Mouse (Mus musculus) forebrain, embryonic 12.5 days (tissue): ENCODE measurements at regions not wholly inside any gene's neighbourhood (a gene's known extent, or its start where the extent isn't known, plus 50 kb on each side); places are given as distances from the start of the nearest gene placed in this dataset.

Source experiments
- ATAC-seq: fragments of 200-750 bp; cut with Nextera tagmentation; 2 replicates; pipeline ENCODE4 v1.8.0; 2017; ENCODE audit warnings: moderate TSS enrichment; ENCODE audit not compliant: low FRiP score
- H3K27ac ChIP-seq: fragments of 300-500 bp; sonication (generic); 2 replicates; pipeline ENCODE4 v1.5.1; 2016; ENCODE audit warnings: mild to moderate bottlenecking
- H3K27me3 ChIP-seq: fragments of 300-500 bp; sonication (generic); 2 replicates; pipeline ENCODE4 v1.6.1; 2016; ENCODE audit warnings: mild to moderate bottlenecking
- H3K36me3 ChIP-seq: fragments of 300-500 bp; sonication (generic); replicated peaks from 2 replicates; pipeline ENCODE4 v1.6.1; 2016; ENCODE audit warnings: mild to moderate bottlenecking
- H3K4me1 ChIP-seq: fragments of 300-500 bp; sonication (generic); 2 replicates; pipeline ENCODE4 v1.6.1; 2016
- H3K4me2 ChIP-seq: fragments of 300-500 bp; sonication (generic); 2 replicates; pipeline ENCODE4 v1.6.1; 2016; ENCODE audit warnings: mild to moderate bottlenecking, moderate library complexity
- H3K4me3 ChIP-seq: fragments of 300-500 bp; sonication (generic); replicated peaks from 2 replicates; pipeline ENCODE4 v1.5.1; 2016; ENCODE audit warnings: mild to moderate bottlenecking
- H3K9ac ChIP-seq: fragments of 300-500 bp; sonication (generic); 2 replicates; pipeline ENCODE4 v1.6.1; 2016; ENCODE audit warnings: mild to moderate bottlenecking
- H3K9me3 ChIP-seq: fragments of 300-500 bp; sonication (generic); 2 replicates; pipeline ENCODE4 v1.6.1; 2016
- WGBS: fragments of 180-500 bp; shearing (Covaris S2); methylation state at CpG from one replicate; pipeline ENCODE4 v1.1.7; 2016; 5-methylcytosine and 5-hydroxymethylcytosine counted together

DNA sequence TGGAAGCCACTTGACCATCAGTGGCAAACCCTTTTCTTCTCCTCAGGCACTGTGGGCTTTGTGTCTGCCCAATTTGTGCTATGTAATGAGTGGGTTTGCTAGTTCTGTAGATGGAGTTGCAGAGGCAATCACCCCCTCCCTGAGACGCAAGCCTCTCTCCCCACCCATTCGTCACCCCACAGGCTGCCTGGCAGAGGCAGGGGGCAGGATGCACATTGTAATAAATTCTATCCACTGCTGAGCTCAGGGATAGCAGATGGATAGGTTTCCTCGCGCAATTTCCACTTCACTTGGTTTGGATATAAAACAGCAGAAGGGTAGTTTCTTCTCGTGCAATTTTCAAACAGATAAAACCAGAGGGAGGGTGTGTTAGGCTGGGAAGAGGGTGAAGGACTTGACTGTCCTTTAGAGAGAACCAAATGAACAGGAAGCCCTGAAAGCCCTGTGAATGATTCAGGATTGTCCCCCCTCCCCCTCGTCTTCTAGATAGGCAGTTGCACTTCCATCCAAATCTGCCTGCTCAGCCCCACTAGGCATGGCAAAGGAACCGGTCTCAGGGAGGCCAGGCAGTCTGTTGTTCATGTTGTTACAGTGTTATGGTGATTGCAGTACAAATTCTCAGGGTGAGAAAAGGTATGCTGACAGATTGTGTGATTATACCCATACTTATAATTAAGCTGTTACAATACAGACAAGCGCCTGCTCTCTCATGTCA lies 286.0 kb upstream of the Tle4 start:
- H3K36me3 ChIP-seq: no peaks in the 10 kb centered on the region
- peaks cover 42% of the 10 kb centered on the region for H3K27me3 ChIP-seq
- peaks cover 24% of the 10 kb centered on the region for H3K4me1 ChIP-seq
- H3K4me3 ChIP-seq: no peak overlapping the region
- 37% methylated on average over 8 of the region's 8 CpGs for WGBS
- no peak overlapping the region for H3K4me2 ChIP-seq
- no peak overlapping the region for H3K9ac ChIP-seq
- H3K9me3 ChIP-seq: no peaks in the 10 kb centered on the region
- ATAC-seq: peak; percentile 53; the same call in 1 of the 2 replicates
- no peak overlapping the region for H3K27ac ChIP-seq

DNA sequence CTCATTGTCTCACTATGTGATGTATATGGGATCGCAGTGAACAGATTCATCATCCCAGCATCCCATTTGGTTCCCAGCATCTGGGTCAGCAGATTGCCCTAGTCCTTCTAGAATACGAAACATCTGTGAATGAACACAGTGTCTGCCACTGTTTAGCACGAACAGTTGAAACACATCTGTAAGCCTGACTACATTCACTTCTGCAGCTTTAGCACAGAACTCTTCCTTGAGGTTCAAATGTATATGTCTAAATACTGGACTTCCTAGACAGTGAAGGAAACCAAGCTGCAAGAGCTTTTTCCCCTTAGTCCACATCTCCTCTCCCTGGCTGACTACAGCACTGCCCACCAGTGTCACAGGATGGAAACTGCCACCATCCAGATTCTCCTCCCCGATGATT lies 283.0 kb upstream of the Tle4 start:
- no peaks in the 10 kb centered on the region for H3K9me3 ChIP-seq
- no peak overlapping the region for H3K9ac ChIP-seq
- H3K4me1 ChIP-seq: peaks cover 12% of the 10 kb centered on the region
- peaks cover 24% of the 10 kb centered on the region; the same call in 1 of the 2 replicates for H3K27me3 ChIP-seq
- H3K36me3 ChIP-seq: no peaks in the 10 kb centered on the region
- H3K4me3 ChIP-seq: no peak overlapping the region
- H3K4me2 ChIP-seq: no peak overlapping the region
- ATAC-seq: no peak
- no peak overlapping the region for H3K27ac ChIP-seq
- 85% methylated on average over 4 of the region's 4 CpGs for WGBS

DNA sequence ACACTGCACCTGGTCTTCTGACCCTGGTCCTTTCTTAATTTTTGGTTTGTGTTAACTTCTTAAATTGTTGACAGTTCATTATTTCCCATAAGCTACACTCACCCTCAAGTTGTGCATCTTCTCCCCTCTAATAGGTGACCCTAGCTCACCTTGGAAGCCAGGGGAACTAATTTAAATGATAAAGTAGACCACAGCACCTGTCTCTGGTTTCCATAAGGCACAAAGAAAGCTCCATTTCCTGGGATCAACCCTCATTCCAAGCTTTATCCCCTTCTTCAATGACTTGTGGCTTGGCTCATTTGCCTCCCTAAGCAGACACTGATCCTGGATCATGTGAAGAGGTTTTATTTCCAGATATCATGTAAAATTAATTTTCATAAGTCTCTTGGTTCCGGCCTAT lies 276.1 kb upstream of the Tle4 start:
- no peak for ATAC-seq
- peaks cover 14% of the 10 kb centered on the region for H3K4me1 ChIP-seq
- H3K27ac ChIP-seq: no peak overlapping the region
- no peak overlapping the region for H3K4me2 ChIP-seq
- H3K9me3 ChIP-seq: no peaks in the 10 kb centered on the region
- H3K27me3 ChIP-seq: peaks cover 12% of the 10 kb centered on the region
- WGBS: 96% methylated on average over 1 of the region's 1 CpGs
- no peak overlapping the region for H3K4me3 ChIP-seq
- no peaks in the 10 kb centered on the region for H3K36me3 ChIP-seq
- H3K9ac ChIP-seq: no peak overlapping the region

DNA sequence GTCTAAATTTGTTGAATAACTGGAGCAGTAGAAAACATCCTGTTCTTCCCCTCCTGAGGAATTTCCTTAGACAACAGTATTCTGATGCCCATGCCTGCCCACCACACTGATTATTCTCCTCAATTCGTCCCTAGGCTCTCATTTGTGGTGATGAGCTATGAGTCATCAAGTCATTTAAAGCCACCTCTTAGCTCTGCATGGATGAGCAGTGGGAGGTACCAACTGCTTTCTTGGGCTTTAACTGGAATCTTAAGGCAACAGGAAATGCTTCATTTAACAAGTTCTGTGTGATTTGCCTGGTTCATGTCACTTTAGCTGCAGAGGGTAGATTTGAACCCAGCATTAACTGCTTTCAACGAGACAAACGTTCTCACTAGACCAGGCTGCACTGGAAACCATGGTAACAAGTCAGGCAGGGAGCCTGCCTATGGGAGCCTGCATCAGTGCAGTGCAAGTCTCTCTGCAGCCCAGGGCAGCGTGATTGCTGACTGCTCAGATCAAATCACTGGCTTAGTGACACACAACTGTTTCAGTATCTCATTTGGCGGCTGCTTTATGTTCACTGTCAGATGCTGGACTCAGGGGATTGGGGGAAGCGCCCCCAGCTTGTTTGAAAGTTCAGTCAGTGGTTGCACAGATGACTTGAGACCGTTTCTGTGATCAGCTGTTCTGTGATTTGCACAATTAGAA lies 273.5 kb upstream of the Tle4 start:
- no peak overlapping the region for H3K4me2 ChIP-seq
- ATAC-seq: peak; percentile 89
- no peak overlapping the region for H3K27ac ChIP-seq
- no peak overlapping the region for H3K9ac ChIP-seq
- no peaks in the 10 kb centered on the region for H3K36me3 ChIP-seq
- no peaks in the 10 kb centered on the region for H3K9me3 ChIP-seq
- WGBS: 12% methylated on average over 7 of the region's 7 CpGs
- H3K27me3 ChIP-seq: peaks cover 15% of the 10 kb centered on the region
- H3K4me3 ChIP-seq: no peak overlapping the region
- peaks cover 14% of the 10 kb centered on the region for H3K4me1 ChIP-seq

DNA sequence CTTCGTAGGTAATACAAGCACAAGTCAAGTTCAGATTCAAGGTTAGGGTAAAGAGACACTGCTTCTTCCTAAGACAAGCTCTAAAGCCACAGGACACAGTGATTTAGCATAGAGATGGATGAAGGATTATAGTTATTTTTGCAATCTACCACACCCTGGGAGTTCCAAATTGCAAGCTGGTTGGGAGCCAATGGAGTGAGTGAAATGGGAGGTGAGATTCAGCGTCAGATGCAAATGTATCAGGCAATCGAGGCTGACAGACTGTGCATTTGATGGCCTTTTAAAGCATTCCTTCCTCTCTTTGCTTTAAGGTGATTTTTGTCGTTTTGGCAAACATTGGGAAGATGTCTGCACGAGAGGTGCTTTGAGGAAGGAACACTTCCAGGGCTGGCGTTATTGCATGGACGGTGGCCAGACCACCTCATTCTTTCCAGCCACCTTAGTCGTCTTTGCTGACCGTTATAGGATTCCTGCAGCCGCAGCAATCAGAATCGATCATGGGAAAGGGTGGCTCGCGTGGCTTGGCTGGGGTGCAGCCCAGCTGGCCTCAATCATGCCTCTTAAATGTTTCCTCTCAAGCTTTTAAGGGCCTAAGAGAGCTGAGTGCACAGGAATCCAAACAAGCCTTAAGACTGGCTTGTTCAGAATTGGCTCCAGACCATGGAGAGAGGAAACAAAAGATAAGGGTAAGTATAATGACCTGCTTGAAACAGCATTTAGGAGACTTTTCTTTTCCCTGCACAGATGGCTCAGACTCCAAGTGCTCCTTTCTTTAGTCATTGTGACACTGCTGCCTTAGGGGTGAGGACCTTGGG lies 265.0 kb upstream of the Tle4 start:
- no peak overlapping the region for H3K27ac ChIP-seq

DNA sequence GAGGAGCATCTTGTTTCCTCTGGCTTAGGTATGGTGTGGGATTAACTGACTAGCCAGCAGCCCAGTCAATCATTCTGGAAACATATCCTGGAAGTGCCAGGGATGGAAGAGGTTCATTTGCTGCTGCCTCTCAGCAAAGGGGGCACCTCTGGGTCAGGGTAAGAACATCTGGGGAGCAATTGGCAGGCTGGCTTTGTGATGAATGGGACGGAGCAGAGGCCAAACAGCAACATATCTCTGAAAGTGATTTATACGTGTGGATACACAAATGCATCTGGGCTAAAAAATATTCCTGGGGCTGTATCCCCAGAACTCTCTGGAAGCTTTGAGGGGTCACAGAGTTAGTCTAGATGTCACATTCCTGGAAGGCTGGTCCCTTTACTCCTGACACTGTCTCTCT lies 257.2 kb upstream of the Tle4 start:
- H3K27ac ChIP-seq: no peak overlapping the region
- H3K4me1 ChIP-seq: no peaks in the 10 kb centered on the region
- ATAC-seq: no peak
- H3K27me3 ChIP-seq: peaks cover 3% of the 10 kb centered on the region; the same call in 1 of the 2 replicates
- H3K36me3 ChIP-seq: no peaks in the 10 kb centered on the region
- 0 out of 2 replicates have a peak, but pooled peaks cover 5% of the 10 kb centered on the region for H3K9me3 ChIP-seq
- H3K9ac ChIP-seq: no peak overlapping the region
- 82% methylated on average over 2 of the region's 2 CpGs for WGBS
- no peak overlapping the region for H3K4me2 ChIP-seq
- H3K4me3 ChIP-seq: no peak overlapping the region

More for the DNA sequence above, 265.0 kb upstream of the Tle4 start:
- Histone ChIP-seq H3K4me2 (no peak overlapping the region), H3K36me3 (no peaks in the 10 kb centered on the region), H3K4me3 (no peak overlapping the region), H3K4me1 (peaks cover 7% of the 10 kb centered on the region), H3K27me3 (peaks cover 30% of the 10 kb centered on the region), H3K9ac (no peak overlapping the region), H3K9me3 (0 out of 2 replicates have a peak, but pooled peaks cover 6% of the 10 kb centered on the region)
- ATAC-seq: no peak; the same call in 1 of the 2 replicates
- 18% methylated on average over 13 of the region's 13 CpGs for WGBS

DNA sequence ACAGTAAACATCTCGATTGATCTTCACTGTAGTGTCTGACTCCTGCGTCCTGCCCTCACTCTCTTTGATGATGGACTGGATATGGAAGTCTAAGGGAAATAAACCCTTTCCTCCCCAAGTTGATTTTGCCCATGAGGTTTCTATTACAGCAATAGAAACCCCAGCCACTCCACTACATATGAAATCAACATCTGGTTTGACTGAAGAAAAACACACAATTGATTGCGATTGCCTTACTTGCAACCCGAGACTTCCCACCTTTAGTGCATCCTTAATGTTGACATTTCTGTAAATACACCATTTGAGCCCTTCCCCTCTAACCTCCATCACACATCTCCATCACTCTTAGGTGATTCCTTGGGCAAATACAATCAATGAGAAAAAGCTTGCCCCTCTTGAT lies 255.6 kb upstream of the Tle4 start:
- WGBS: 93% methylated on average over 4 of the region's 4 CpGs
- no peak overlapping the region for H3K9ac ChIP-seq
- peaks cover 6% of the 10 kb centered on the region; the same call in 1 of the 2 replicates for H3K27me3 ChIP-seq
- no peaks in the 10 kb centered on the region for H3K4me1 ChIP-seq
- H3K4me2 ChIP-seq: no peak overlapping the region
- H3K4me3 ChIP-seq: no peak overlapping the region
- no peaks in the 10 kb centered on the region for H3K9me3 ChIP-seq
- ATAC-seq: no peak
- H3K36me3 ChIP-seq: no peaks in the 10 kb centered on the region
- H3K27ac ChIP-seq: no peak overlapping the region

DNA sequence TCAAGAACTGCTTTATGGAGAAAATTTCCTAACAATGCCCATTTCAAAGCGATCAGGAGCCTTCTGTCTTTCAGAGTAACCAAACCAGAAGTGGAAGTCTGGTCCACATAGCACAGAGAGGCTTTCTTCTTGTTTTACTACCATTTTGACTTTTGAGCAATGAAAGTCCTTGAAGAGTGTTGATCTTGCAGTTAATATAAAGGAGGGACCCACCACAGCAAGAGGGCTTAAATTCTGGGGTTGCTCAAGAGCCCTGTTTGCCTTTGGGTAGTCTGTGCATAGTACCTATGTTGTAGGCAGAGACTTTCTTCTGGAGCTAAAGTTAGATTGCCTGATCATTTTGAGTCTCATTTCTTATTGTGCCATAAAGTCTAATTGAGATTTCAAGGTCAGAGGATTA lies 251.7 kb upstream of the Tle4 start:
- Histone ChIP-seq H3K4me1 (peaks cover 8% of the 10 kb centered on the region), H3K27ac (no peak overlapping the region), H3K9ac (no peak overlapping the region), H3K36me3 (no peaks in the 10 kb centered on the region), H3K27me3 (peaks cover 17% of the 10 kb centered on the region), H3K4me3 (no peak overlapping the region), H3K4me2 (no peak overlapping the region), H3K9me3 (no peaks in the 10 kb centered on the region)
- 89% methylated on average over 1 of the region's 1 CpGs for WGBS
- ATAC-seq: no peak

DNA sequence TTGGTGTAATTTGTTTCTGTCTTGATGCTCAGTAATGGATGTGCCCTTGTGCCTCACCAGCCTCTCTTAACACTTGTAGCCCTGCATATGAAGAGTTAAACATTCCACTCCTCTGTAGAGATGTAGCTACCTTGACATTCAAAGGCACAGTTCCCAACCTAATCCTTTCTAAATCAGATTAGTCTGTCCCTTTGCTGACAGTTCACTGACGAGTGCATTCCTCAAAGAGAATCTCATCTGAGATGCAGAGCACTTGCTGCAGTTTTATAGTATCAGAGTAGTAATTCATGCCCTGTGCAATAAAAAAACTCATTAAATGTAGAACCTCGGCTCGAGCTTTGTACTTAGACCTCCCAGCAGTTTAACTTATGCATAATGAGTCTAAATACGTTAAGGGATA lies 249.3 kb upstream of the Tle4 start:
- Histone ChIP-seq H3K27me3 (peaks cover 16% of the 10 kb centered on the region), H3K9me3 (no peaks in the 10 kb centered on the region), H3K36me3 (no peaks in the 10 kb centered on the region), H3K9ac (no peak overlapping the region), H3K4me2 (no peak overlapping the region), H3K27ac (no peak overlapping the region), H3K4me3 (no peak overlapping the region), H3K4me1 (peaks cover 8% of the 10 kb centered on the region)
- WGBS: 15% methylated on average over 4 of the region's 4 CpGs
- no peak for ATAC-seq

DNA sequence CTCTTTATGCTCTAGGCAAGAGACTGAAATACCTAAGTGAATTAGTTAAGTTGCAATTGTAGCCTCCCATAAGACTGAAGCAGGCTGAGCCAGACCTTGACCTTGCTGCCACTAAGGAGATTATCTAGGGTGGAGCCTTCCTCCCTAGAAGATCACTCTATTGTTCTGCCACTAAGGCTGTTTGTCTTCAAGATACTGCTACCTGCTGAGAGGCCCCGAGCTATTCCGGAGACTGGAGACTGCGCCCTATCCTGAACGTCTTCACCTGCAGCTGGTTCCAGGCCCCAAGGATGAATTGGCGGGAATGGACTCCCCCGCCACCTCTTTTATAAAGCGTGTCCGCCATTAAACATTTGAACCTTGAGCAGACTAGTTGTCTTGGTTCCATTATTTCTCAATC lies 237.8 kb upstream of the Tle4 start:
- ATAC-seq: no peak

DNA sequence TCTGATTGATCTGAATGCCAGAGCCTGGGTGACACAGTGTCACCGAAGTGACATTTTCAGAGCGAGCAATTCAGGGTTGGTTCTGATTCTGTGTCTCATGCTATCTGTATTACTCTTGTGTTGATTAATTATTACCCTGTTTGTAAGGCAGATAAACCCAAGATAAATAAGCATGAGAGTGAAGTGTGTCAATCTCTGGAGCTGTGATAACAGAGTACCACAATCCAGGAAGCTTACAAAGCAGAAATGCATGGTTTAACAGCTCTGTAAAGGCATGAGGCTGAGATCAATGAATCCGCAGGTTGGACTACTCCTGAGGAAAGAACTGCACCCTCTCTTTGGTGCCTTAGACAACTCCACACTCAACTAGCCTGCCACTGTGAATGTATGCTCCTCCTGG lies 218.5 kb upstream of the Tle4 start:
- WGBS: 85% methylated on average over 3 of the region's 3 CpGs
- Histone ChIP-seq H3K27me3 (peaks cover 3% of the 10 kb centered on the region; the same call in 1 of the 2 replicates), H3K36me3 (no peaks in the 10 kb centered on the region), H3K9ac (no peak overlapping the region), H3K4me2 (no peak overlapping the region), H3K27ac (no peak overlapping the region), H3K4me1 (no peaks in the 10 kb centered on the region), H3K9me3 (no peaks in the 10 kb centered on the region), H3K4me3 (no peak overlapping the region)
- no peak for ATAC-seq

More for the DNA sequence above, 237.8 kb upstream of the Tle4 start:
- WGBS: 44% methylated on average over 8 of the region's 8 CpGs
- no peaks in the 10 kb centered on the region for H3K27me3 ChIP-seq
- H3K4me3 ChIP-seq: no peak overlapping the region
- H3K36me3 ChIP-seq: no peaks in the 10 kb centered on the region
- H3K4me2 ChIP-seq: no peak overlapping the region
- no peak overlapping the region for H3K9ac ChIP-seq
- H3K4me1 ChIP-seq: no peaks in the 10 kb centered on the region
- no peak overlapping the region for H3K27ac ChIP-seq
- no peaks in the 10 kb centered on the region for H3K9me3 ChIP-seq

DNA sequence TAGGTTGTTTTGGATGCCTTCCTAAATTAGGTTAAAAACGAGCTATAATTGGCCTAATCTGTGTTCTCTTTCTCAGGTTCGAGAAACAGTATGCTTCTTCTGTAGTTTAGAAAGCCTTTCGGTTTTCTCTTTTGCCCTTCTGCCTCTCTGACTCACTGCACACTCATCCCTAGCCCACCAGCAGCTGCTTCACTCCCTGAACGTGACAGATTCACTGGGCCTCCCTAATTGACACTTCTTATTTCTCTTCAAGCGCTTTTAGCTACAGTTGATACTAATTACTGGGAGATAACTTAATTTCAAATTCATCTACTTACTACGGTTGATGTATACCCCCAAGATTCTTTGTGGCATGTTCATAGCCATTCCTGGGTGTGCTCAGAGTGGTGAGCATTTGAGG lies 208.9 kb upstream of the Tle4 start:
- WGBS: 49% methylated on average over 6 of the region's 6 CpGs
- no peak for ATAC-seq
- H3K4me2 ChIP-seq: no peak overlapping the region
- H3K4me3 ChIP-seq: no peak overlapping the region
- peaks cover 12% of the 10 kb centered on the region for H3K4me1 ChIP-seq
- H3K9me3 ChIP-seq: no peaks in the 10 kb centered on the region
- H3K27me3 ChIP-seq: no peaks in the 10 kb centered on the region
- H3K27ac ChIP-seq: no peak overlapping the region
- H3K9ac ChIP-seq: no peak overlapping the region
- no peaks in the 10 kb centered on the region for H3K36me3 ChIP-seq
